Mouse (Mus musculus): ENCODE data around the gene Zfp691. TPM values are rescaled to one million over a fixed set of nuclear protein-coding genes. Genes with fewer than 3 reads are reported as not detected.

Gene Zfp691
- total and polyA plus RNA-seq, 3 experiments, result 6.7 to 9.9 TPM; not detected in 1

DNA sequence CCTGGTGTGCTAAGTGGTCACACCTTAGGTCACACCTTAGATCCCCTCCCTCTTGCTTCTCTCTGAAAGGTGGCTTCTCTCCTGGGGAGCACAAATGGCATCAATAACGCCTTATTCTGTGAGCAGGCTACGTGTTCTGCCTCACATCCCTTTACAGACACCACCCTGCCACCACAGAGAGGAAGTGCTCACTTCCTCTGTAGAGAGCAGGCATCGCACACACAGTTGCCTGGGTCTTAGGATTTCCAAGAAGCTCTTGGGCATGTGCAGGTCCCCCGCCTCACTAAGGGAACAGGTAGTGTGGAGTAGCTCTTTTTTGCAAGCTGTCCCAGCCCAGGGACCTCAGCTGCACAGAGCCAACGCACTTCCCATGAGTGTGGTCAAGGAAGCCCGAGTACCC, 46.8 kb downstream of the Zfp691 start (continued):
- TF ChIP-seq RAD21 (IDR thresholded peaks at IDR 0.05; ENCODE audit: low read depth, low read length) (no peak), HCFC1 (IDR thresholded peaks at IDR 0.05; ENCODE audit: low read depth, low read length) (no peak), RCOR1 (IDR thresholded peaks at IDR 0.05; ENCODE audit: low read depth, low read length) (no peak; the same call in 1 of the 2 replicates), MAX (IDR thresholded peaks at IDR 0.05; ENCODE audit: low read length) (no peak), USF1 (IDR thresholded peaks at IDR 0.05; ENCODE audit: low read depth, low read length) (no peak), JUND (IDR thresholded peaks at IDR 0.05; ENCODE audit: low read depth, low read length) (no peak), MXI1 (IDR thresholded peaks at IDR 0.05; ENCODE audit: low read depth, low read length) (no peak), ZKSCAN1 (IDR thresholded peaks at IDR 0.05; ENCODE audit: low read depth, low read length) (no peak), TCF12 (IDR thresholded peaks at IDR 0.05; ENCODE audit: low read depth, low read length) (no peak), POLR2AphosphoS2 (IDR thresholded peaks at IDR 0.05; ENCODE audit: low read length) (no peak), CTCF (IDR thresholded peaks at IDR 0.05 in 2 of 3, conservative IDR thresholded peaks at IDR 0.05 in 1 of 3; ENCODE audit: control insufficient read depth in 1 of 3, insufficient read depth in 1 of 3, low read depth in 2 of 3, low read length in 3 of 3, poor library complexity in 1 of 3, severe bottlenecking in 1 of 3) (no peak), CHD1 (IDR thresholded peaks at IDR 0.05; ENCODE audit: low read depth, low read length) (no peak), NRF1 (IDR thresholded peaks at IDR 0.05; ENCODE audit: insufficient read depth, low read depth, low read length, poor library complexity, severe bottlenecking) (peak; percentile 60), SIN3A (IDR thresholded peaks at IDR 0.05; ENCODE audit: low read length) (peak; percentile 51; the same call in 1 of the 2 replicates), POLR2AphosphoS5 (IDR thresholded peaks at IDR 0.05; ENCODE audit: borderline replicate concordance, low read depth, low read length) (no peak), MAFK (IDR thresholded peaks at IDR 0.05; ENCODE audit: borderline replicate concordance, low read depth, low read length) (no peak), NELFE (IDR thresholded peaks at IDR 0.05; ENCODE audit: low read depth, low read length) (no peak), ZC3H11A (IDR thresholded peaks at IDR 0.05; ENCODE audit: low read depth, low read length) (no peak), ELF1 (IDR thresholded peaks at IDR 0.05; ENCODE audit: low read depth, low read length) (peak; percentile 20; the same call in 1 of the 2 replicates), MAZ (IDR thresholded peaks at IDR 0.05; ENCODE audit: low read depth, low read length) (no peak), EP300 (IDR thresholded peaks at IDR 0.05; ENCODE audit: low read depth in 1 of 2, low read length in 2 of 2) (peak in 1 of 2 experiments; percentile 60; a peak in 1 of 4 replicates), MYB (IDR thresholded peaks at IDR 0.05; ENCODE audit: low read depth, low read length) (no peak), TBP (IDR thresholded peaks at IDR 0.05; ENCODE audit: low read depth, low read length) (no peak)

DNA sequence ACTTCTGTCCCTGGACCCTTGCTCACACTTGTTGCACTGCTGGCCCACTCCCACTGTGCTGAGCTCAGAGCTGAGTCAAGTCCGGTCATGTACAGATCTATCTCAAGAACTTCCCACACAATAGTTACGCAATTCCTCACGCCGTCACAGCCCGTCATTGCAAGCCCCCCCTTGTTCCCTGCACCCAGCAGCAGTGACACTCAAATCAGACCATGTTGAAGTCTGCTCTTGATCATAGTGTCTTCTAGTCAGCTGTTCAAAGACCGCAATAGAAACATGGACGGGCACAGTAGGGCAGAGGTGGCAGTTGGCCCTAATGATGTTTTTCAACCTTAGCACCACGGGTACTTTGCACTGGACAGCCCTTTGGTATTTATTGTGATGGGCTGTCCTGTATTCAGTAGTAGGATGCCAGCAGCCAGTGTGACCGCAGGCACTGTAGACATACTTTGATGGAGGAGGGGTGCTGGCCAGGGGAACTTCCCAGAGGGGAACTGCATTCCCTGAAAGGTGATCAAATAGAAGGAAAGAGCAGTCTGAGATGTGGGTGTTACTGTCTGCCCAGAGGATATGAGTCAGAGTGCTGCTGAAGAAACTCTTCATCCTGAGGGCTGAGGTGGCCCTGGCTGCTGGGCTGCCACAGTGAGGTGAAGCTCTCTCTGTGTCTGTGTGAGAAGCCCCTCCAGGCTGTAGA, 48.3 kb downstream of the Zfp691 start:
- Histone ChIP-seq H3K79me2 (ENCODE audit: control insufficient read depth, insufficient read depth, low read length, poor library complexity) (no peaks in the 10 kb centered on the region), H3K4me3 (ENCODE audit: control insufficient read depth in 1 of 2, insufficient read depth in 1 of 2, low read depth in 2 of 2, low read length in 2 of 2) (no peak overlapping the region), H3K27ac (ENCODE audit: control insufficient read depth, low read depth, low read length) (no peak overlapping the region), H3K9ac (ENCODE audit: control insufficient read depth, low read depth, low read length, poor library complexity, severe bottlenecking) (no peak overlapping the region), H3K9me3 (replicated peaks; ENCODE audit: insufficient read depth, low read length) (no peaks in the 10 kb centered on the region), H3K36me3 (ENCODE audit: control insufficient read depth in 1 of 2, insufficient read depth in 2 of 2, low read length in 2 of 2) (peaks cover 6 to 21% of the 10 kb centered on the region in 2 experiments), H3K4me1 (ENCODE audit: control insufficient read depth in 1 of 2, insufficient read depth in 2 of 2, low read length in 2 of 2) (peaks cover 13 to 36% of the 10 kb centered on the region in 2 experiments), H3K27me3 (ENCODE audit: control insufficient read depth in 1 of 2, insufficient read depth in 2 of 2, low read length in 2 of 2) (no peaks in the 10 kb centered on the region)
- DNase-seq (ENCODE audit: low read depth, low spot score), result no peak
- TF ChIP-seq GATA1 (IDR thresholded peaks at IDR 0.05; ENCODE audit: low read depth, low read length) (no peak), EP300 (IDR thresholded peaks at IDR 0.05; ENCODE audit: low read depth in 1 of 2, low read length in 2 of 2) (no peak), ELF1 (IDR thresholded peaks at IDR 0.05; ENCODE audit: low read depth, low read length) (no peak), MAFK (IDR thresholded peaks at IDR 0.05; ENCODE audit: borderline replicate concordance, low read depth, low read length) (no peak), RCOR1 (IDR thresholded peaks at IDR 0.05; ENCODE audit: low read depth, low read length) (no peak), ZC3H11A (IDR thresholded peaks at IDR 0.05; ENCODE audit: low read depth, low read length) (no peak), MYB (IDR thresholded peaks at IDR 0.05; ENCODE audit: low read depth, low read length) (no peak), ZKSCAN1 (IDR thresholded peaks at IDR 0.05; ENCODE audit: low read depth, low read length) (no peak), NRF1 (IDR thresholded peaks at IDR 0.05; ENCODE audit: insufficient read depth, low read depth, low read length, poor library complexity, severe bottlenecking) (no peak), POLR2A (IDR thresholded peaks at IDR 0.05; ENCODE audit: control insufficient read depth in 1 of 2, insufficient read depth in 1 of 2, low read depth in 1 of 2, low read length in 2 of 2, poor library complexity in 1 of 2) (no peak)
